Mouse (Mus musculus): ENCODE results near the gene Ovch2. TPM values are rescaled to one million over a fixed set of nuclear protein-coding genes. Genes with fewer than 3 reads are reported as not detected.
"Not testable (repeated sequence)": the region's sequence is repeated elsewhere in the genome, so short reads cannot be mapped to it uniquely, and the experiment has no call there.

The Ovch2 gene
- polyA plus RNA-seq (2014; fragmentation: Nextera tagmentation; extraction: Ambion mirVana) = not detected in 2 replicates

- Histone ChIP-seq H3K27me3 (ENCODE audit: control insufficient read depth, insufficient read depth, low read length) (no peaks in the 10 kb centered on the region), H3K9me3 (ENCODE audit: control insufficient read depth, low read length) (no peaks in the 10 kb centered on the region), H3K4me2 (ENCODE audit: low read length) (no peak within 1 kb of the TSS), H3K4me3 (replicated peaks; ENCODE audit: low read depth, low read length) (no peak within 1 kb of the TSS), H3K9ac (replicated peaks; ENCODE audit: low read length) (no peak within 1 kb of the TSS), H3K36me3 (ENCODE audit: control insufficient read depth, insufficient read depth, low read length) (no peaks in the 10 kb centered on the region), H3K27ac (replicated peaks; ENCODE audit: low read depth, low read length) (no peak within 1 kb of the TSS), H3K4me1 (ENCODE audit: control insufficient read depth, insufficient read depth, low read length) (no peaks in the 10 kb centered on the region)
- DNase-seq (no peak), ATAC-seq (ENCODE audit: low FRiP score, low TSS enrichment) (no peak)
- WGBS = 87% methylated on average over 2 of the region's 2 CpGs
Observed at GRCm38 (mm10) chr7:107801108-107801507, at the start of gene Ovch2. Gene Ovch2, minus strand, starts transcription at chr7:107801208.

- not testable (repeated sequence) for H3K36me3 ChIP-seq (ENCODE audit: control insufficient read depth, insufficient read depth, low read length); H3K9me3 ChIP-seq (ENCODE audit: control insufficient read depth, low read length); H3K27ac ChIP-seq (replicated peaks; ENCODE audit: low read depth, low read length); H3K4me2 ChIP-seq (ENCODE audit: low read length); H3K9ac ChIP-seq (replicated peaks; ENCODE audit: low read length); H3K4me1 ChIP-seq (ENCODE audit: control insufficient read depth, insufficient read depth, low read length); H3K27me3 ChIP-seq (ENCODE audit: control insufficient read depth, insufficient read depth, low read length); DNase-seq; H3K4me3 ChIP-seq (replicated peaks; ENCODE audit: low read depth, low read length); ATAC-seq (ENCODE audit: low FRiP score, low TSS enrichment)
- WGBS = 87% methylated on average over 1 of the region's 1 CpGs
Observed at GRCm38 (mm10) chr7:107847390-107847789, 46.4 kb upstream of the Ovch2 start, which contains the start of gene Olfr470. Gene Olfr470, minus strand, starts transcription at chr7:107847490.

- 87% methylated on average over 1 of the region's 1 CpGs for WGBS
- Histone ChIP-seq H3K27me3 (ENCODE audit: control insufficient read depth, insufficient read depth, low read length) (no peaks in the 10 kb centered on the region), H3K9ac (replicated peaks; ENCODE audit: low read length) (no peak overlapping the region), H3K36me3 (ENCODE audit: control insufficient read depth, insufficient read depth, low read length) (no peaks in the 10 kb centered on the region), H3K4me2 (ENCODE audit: low read length) (no peak overlapping the region), H3K27ac (replicated peaks; ENCODE audit: low read depth, low read length) (no peak overlapping the region), H3K9me3 (ENCODE audit: control insufficient read depth, low read length) (no peaks in the 10 kb centered on the region), H3K4me3 (replicated peaks; ENCODE audit: low read depth, low read length) (no peak overlapping the region), H3K4me1 (ENCODE audit: control insufficient read depth, insufficient read depth, low read length) (no peaks in the 10 kb centered on the region)
- DNase-seq (peak; percentile 47), ATAC-seq (ENCODE audit: low FRiP score, low TSS enrichment) (no peak)
Observed at GRCm38 (mm10) chr7:107841719-107842118, 40.7 kb upstream of the Ovch2 start.

GRCm38 (mm10) chr7:107825441-107825840, 24.4 kb upstream of the Ovch2 start, which contains the start of gene Olfr469:
Gene Olfr469, minus strand, starts transcription at chr7:107825541.
- not testable (repeated sequence) for DNase-seq; H3K27me3 ChIP-seq (ENCODE audit: control insufficient read depth, insufficient read depth, low read length); H3K4me3 ChIP-seq (replicated peaks; ENCODE audit: low read depth, low read length); H3K36me3 ChIP-seq (ENCODE audit: control insufficient read depth, insufficient read depth, low read length); H3K27ac ChIP-seq (replicated peaks; ENCODE audit: low read depth, low read length); ATAC-seq (ENCODE audit: low FRiP score, low TSS enrichment); H3K9me3 ChIP-seq (ENCODE audit: control insufficient read depth, low read length); H3K4me2 ChIP-seq (ENCODE audit: low read length); H3K4me1 ChIP-seq (ENCODE audit: control insufficient read depth, insufficient read depth, low read length); H3K9ac ChIP-seq (replicated peaks; ENCODE audit: low read length)

DNA sequence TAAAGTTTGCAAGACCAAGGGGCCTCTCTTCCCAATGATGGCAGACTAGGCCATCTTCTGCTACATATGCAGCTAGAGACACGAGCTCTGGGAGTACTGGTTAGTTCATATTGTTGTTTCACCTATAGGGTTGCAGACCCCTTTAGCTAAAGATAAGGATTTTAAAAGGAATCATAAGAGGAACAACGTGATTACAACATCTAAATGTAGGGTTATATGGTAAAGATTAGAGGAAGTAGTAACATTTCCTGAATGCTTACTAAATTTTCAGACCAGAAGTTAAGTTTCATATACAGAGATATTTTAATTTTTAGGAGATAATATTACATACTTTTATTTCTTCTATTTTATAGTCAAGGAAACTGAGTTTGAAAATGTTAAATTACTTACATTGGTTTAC, 22.9 kb upstream of the Ovch2 start:
- not testable (repeated sequence) for H3K27me3 ChIP-seq (ENCODE audit: control insufficient read depth, insufficient read depth, low read length); H3K9me3 ChIP-seq (ENCODE audit: control insufficient read depth, low read length); H3K9ac ChIP-seq (replicated peaks; ENCODE audit: low read length); H3K36me3 ChIP-seq (ENCODE audit: control insufficient read depth, insufficient read depth, low read length); H3K4me2 ChIP-seq (ENCODE audit: low read length); H3K4me1 ChIP-seq (ENCODE audit: control insufficient read depth, insufficient read depth, low read length); ATAC-seq (ENCODE audit: low FRiP score, low TSS enrichment); DNase-seq; H3K27ac ChIP-seq (replicated peaks; ENCODE audit: low read depth, low read length); H3K4me3 ChIP-seq (replicated peaks; ENCODE audit: low read depth, low read length)
- WGBS = 68% methylated on average over 2 of the region's 2 CpGs

- ATAC-seq (ENCODE audit: low FRiP score, low TSS enrichment) (no peak), DNase-seq (peak; percentile 41)
- H3K36me3 ChIP-seq (ENCODE audit: control insufficient read depth, insufficient read depth, low read length) = no peaks in the 10 kb centered on the region
- H3K27me3 ChIP-seq (ENCODE audit: control insufficient read depth, insufficient read depth, low read length) = no peaks in the 10 kb centered on the region
- H3K4me3 ChIP-seq (replicated peaks; ENCODE audit: low read depth, low read length) = no peak overlapping the region
- no peak overlapping the region for H3K27ac ChIP-seq (replicated peaks; ENCODE audit: low read depth, low read length)
- no peak overlapping the region for H3K4me2 ChIP-seq (ENCODE audit: low read length)
- H3K9ac ChIP-seq (replicated peaks; ENCODE audit: low read length) = no peak overlapping the region
- no peaks in the 10 kb centered on the region for H3K9me3 ChIP-seq (ENCODE audit: control insufficient read depth, low read length)
- H3K4me1 ChIP-seq (ENCODE audit: control insufficient read depth, insufficient read depth, low read length) = no peaks in the 10 kb centered on the region
Observed at GRCm38 (mm10) chr7:107819442-107819841, 18.4 kb upstream of the Ovch2 start.

GRCm38 (mm10) chr7:107811963-107812362, 11.0 kb upstream of the Ovch2 start, which contains the start of gene Olfr467:
Gene Olfr467, plus strand, starts transcription at chr7:107812263.
- Histone ChIP-seq H3K9me3 (ENCODE audit: control insufficient read depth, low read length) (no peaks in the 10 kb centered on the region; the same call in 1 of the 2 replicates), H3K27me3 (ENCODE audit: control insufficient read depth, insufficient read depth, low read length) (no peaks in the 10 kb centered on the region), H3K4me3 (replicated peaks; ENCODE audit: low read depth, low read length) (no peak within 1 kb of the TSS), H3K4me1 (ENCODE audit: control insufficient read depth, insufficient read depth, low read length) (no peaks in the 10 kb centered on the region), H3K9ac (replicated peaks; ENCODE audit: low read length) (no peak within 1 kb of the TSS), H3K27ac (replicated peaks; ENCODE audit: low read depth, low read length) (no peak within 1 kb of the TSS), H3K36me3 (ENCODE audit: control insufficient read depth, insufficient read depth, low read length) (no peaks in the 10 kb centered on the region), H3K4me2 (ENCODE audit: low read length) (no peak within 1 kb of the TSS)
- DNase-seq = no peak
- ATAC-seq (ENCODE audit: low FRiP score, low TSS enrichment) = no peak

DNA sequence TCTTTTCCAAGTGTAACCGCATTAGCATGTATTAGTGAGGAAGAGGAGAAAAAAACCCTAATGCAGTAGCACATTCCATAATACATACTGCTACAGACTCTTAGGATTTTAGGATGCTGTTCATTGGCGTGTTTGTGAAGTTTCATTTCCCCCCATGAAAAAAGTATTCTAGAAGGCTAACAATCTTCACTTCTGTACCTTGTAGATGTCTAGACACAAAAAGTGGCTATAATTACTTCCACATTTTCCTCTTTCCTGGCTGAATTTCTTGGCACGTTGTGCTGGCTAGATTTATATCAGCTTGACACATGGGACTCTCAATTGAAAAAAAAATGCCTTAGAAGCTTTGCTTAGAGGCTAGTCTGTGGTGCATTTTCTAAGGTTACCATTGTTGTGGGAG, 1.1 kb upstream of the Ovch2 start:
- no peak for DNase-seq
- H3K36me3 ChIP-seq (ENCODE audit: control insufficient read depth, insufficient read depth, low read length) = no peaks in the 10 kb centered on the region
- no peak overlapping the region for H3K4me2 ChIP-seq (ENCODE audit: low read length)
- no peaks in the 10 kb centered on the region for H3K27me3 ChIP-seq (ENCODE audit: control insufficient read depth, insufficient read depth, low read length)
- 84% methylated on average over 3 of the region's 3 CpGs for WGBS
- no peaks in the 10 kb centered on the region for H3K9me3 ChIP-seq (ENCODE audit: control insufficient read depth, low read length)
- no peak for ATAC-seq (ENCODE audit: low FRiP score, low TSS enrichment)
- no peaks in the 10 kb centered on the region for H3K4me1 ChIP-seq (ENCODE audit: control insufficient read depth, insufficient read depth, low read length)
- H3K4me3 ChIP-seq (replicated peaks; ENCODE audit: low read depth, low read length) = no peak overlapping the region
- H3K27ac ChIP-seq (replicated peaks; ENCODE audit: low read depth, low read length) = no peak overlapping the region
- no peak overlapping the region for H3K9ac ChIP-seq (replicated peaks; ENCODE audit: low read length)

DNA sequence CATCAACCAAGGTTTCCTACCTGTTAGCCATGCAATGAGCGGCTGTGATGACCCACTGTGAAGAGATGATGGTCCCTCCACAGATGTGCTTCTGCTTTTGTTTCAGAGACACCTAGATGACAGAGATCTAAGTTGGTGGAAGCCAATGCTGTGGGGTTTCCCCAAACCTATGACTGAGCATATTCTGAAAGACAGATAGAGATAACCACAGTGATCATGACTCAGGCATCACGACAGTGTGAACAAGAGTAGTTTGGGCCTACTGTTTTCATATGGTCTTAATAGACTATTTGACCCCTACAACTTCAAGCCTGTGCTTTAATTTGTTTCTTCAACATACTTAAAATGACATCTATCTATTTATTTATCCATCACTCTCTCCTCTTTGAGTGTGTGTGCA, 4.5 kb downstream of the Ovch2 start:
- Histone ChIP-seq H3K27ac (replicated peaks; ENCODE audit: low read depth, low read length) (no peak overlapping the region), H3K9ac (replicated peaks; ENCODE audit: low read length) (no peak overlapping the region)

More for the DNA sequence above, 4.5 kb downstream of the Ovch2 start:
- Histone ChIP-seq H3K9me3 (ENCODE audit: control insufficient read depth, low read length) (no peaks in the 10 kb centered on the region), H3K27me3 (ENCODE audit: control insufficient read depth, insufficient read depth, low read length) (no peaks in the 10 kb centered on the region), H3K4me1 (ENCODE audit: control insufficient read depth, insufficient read depth, low read length) (no peaks in the 10 kb centered on the region), H3K4me2 (ENCODE audit: low read length) (no peak overlapping the region), H3K36me3 (ENCODE audit: control insufficient read depth, insufficient read depth, low read length) (no peaks in the 10 kb centered on the region), H3K4me3 (replicated peaks; ENCODE audit: low read depth, low read length) (no peak overlapping the region)
- no peak for DNase-seq
- 85% methylated on average over 2 of the region's 2 CpGs for WGBS
- no peak for ATAC-seq (ENCODE audit: low FRiP score, low TSS enrichment)
